Mouse (Mus musculus) kidney, embryonic 15.5 days (tissue): ENCODE data around the gene Amfr. TPM values are rescaled to one million over a fixed set of nuclear protein-coding genes. Genes with fewer than 3 reads are reported as not detected.

ENCODE experiments used
- ATAC-seq: fragments of 200-750 bp; cut with Nextera tagmentation; replicated peaks from 2 replicates; pipeline ENCODE4 v1.8.0; 2017; ENCODE audit warnings: moderate TSS enrichment; ENCODE audit not compliant: low FRiP score
- H3K27ac ChIP-seq: fragments of 300-500 bp; sonication (generic); 2 replicates; pipeline ENCODE4 v1.5.1; 2015; ENCODE audit warnings: mild to moderate bottlenecking, inconsistent platforms
- H3K27me3 ChIP-seq: fragments of 300-500 bp; sonication (generic); 2 replicates; pipeline ENCODE4 v1.6.1; 2015; ENCODE audit warnings: inconsistent platforms
- H3K36me3 ChIP-seq: fragments of 300-500 bp; sonication (generic); 2 replicates; pipeline ENCODE4 v1.6.1; 2015; ENCODE audit warnings: inconsistent platforms
- H3K4me1 ChIP-seq: fragments of 300-500 bp; sonication (generic); 2 replicates; pipeline ENCODE4 v1.6.1; 2015; ENCODE audit warnings: inconsistent platforms
- H3K4me2 ChIP-seq: fragments of 300-500 bp; sonication (generic); 2 replicates; pipeline ENCODE4 v1.6.1; 2015; ENCODE audit warnings: moderate library complexity, mild to moderate bottlenecking, inconsistent platforms
- H3K4me3 ChIP-seq: fragments of 300-500 bp; sonication (generic); replicated peaks from 2 replicates; pipeline ENCODE4 v1.5.1; 2015; ENCODE audit warnings: mild to moderate bottlenecking, inconsistent platforms
- H3K9ac ChIP-seq: fragments of 300-500 bp; sonication (generic); 2 replicates; pipeline ENCODE4 v1.6.1; 2015; ENCODE audit warnings: mild to moderate bottlenecking, inconsistent platforms
- H3K9me3 ChIP-seq: fragments of 300-500 bp; sonication (generic); replicated peaks from 2 replicates; pipeline ENCODE4 v1.6.1; 2016; ENCODE audit warnings: inconsistent platforms
- WGBS: fragments of 180-500 bp; shearing (Covaris S2); methylation state at CpG from one replicate; pipeline ENCODE4 v1.1.7; 2015; ENCODE audit warnings: mixed read lengths; 5-methylcytosine and 5-hydroxymethylcytosine counted together
- microRNA-seq: library from miRNA; unstranded; fragments of <30 nt; microRNA quantifications from one replicate; pipeline ENCODE4, GENCODE M21; 2016
- polyA plus RNA-seq: library from polyadenylated mRNA; unstranded; fragments of >200 nt; fragmentation: Nextera tagmentation; extraction: Ambion mirVana; gene quantifications from 2 replicates; pipeline ENCODE4 v1.2.1, GENCODE M21; 2015

Amfr gene
- polyA plus RNA-seq, 1 experiment from 2014 or later: 45.4 TPM

- no peaks in the 10 kb centered on the region for H3K4me1 ChIP-seq
- H3K36me3 ChIP-seq: no peaks in the 10 kb centered on the region
- H3K4me2 ChIP-seq: no peak overlapping the region
- H3K27ac ChIP-seq: no peak overlapping the region
- 79% methylated on average over 7 of the region's 7 CpGs for WGBS
- no peak overlapping the region for H3K9ac ChIP-seq
- no peaks in the 10 kb centered on the region for H3K9me3 ChIP-seq
- H3K4me3 ChIP-seq: no peak overlapping the region
- no peak for ATAC-seq
- H3K27me3 ChIP-seq: no peaks in the 10 kb centered on the region
Measured at GRCm38 (mm10) chr8:93923897-93924334, 88.7 kb downstream of the Amfr start.

Small RNAs within 50 kb of the gene (microRNA-seq; reads per million reads assigned to microRNA genes)
- gene Gm24159: not detected

Other genes starting within 250 kb of the Amfr start
- gene Gnao1, start 202.9 kb downstream of the Amfr start, polyA plus RNA-seq: 2.3 and 6.0 TPM in 2 replicates
- gene Nudt21, start 24.2 kb upstream of the Amfr start, polyA plus RNA-seq: 120 and 137 TPM in 2 replicates
- gene Ogfod1, start 24.4 kb upstream of the Amfr start, polyA plus RNA-seq: 12.8 and 13.0 TPM in 2 replicates
- 11.9 and 15.7 TPM in 2 replicates for gene Bbs2, start 86.1 kb upstream of the Amfr start, polyA plus RNA-seq
- gene Mt4, start 124.4 kb upstream of the Amfr start, polyA plus RNA-seq: not detected in 2 replicates
- 2.9 and 7.1 TPM in 2 replicates for gene Mt3, start 139.8 kb upstream of the Amfr start, polyA plus RNA-seq
- gene Mt2, start 159.8 kb upstream of the Amfr start, polyA plus RNA-seq: 163 and 178 TPM in 2 replicates
- gene Mt1, start 166.2 kb upstream of the Amfr start, polyA plus RNA-seq: 519 and 582 TPM in 2 replicates
- 89.6 and 91.6 TPM in 2 replicates for gene Nup93, start 201.7 kb upstream of the Amfr start, polyA plus RNA-seq